Mouse (Mus musculus) neutrophil, adult 5-6 weeks (primary cell): ENCODE measurements around the gene Scap. TPM values are rescaled to one million over a fixed set of nuclear protein-coding genes. Genes with fewer than 3 reads are reported as not detected.

Experiments
- ATAC-seq: fragments of 151-379, 151-347 bp; 2 replicates; pipeline ENCODE4 v1.8.0; 2017; ENCODE audit warnings: mild to moderate bottlenecking, moderate TSS enrichment; ENCODE audit not compliant: insufficient number of reproducible peaks, poor library complexity, low FRiP score, severe bottlenecking; ENCODE audit errors: extremely low read depth
- total RNA-seq: library from RNA; stranded (forward); fragments of 200-1000 nt; gene quantifications from 2 replicates; pipeline ENCODE4 v1.2.3, GENCODE M21; 2017

Gene Scap
- total RNA-seq, 1 experiment from 2014 or later, result 20.4 TPM

- no peak for ATAC-seq
Measured at GRCm38 (mm10) chr9:110431241-110431640, 98.2 kb downstream of the Scap start.

GRCm38 (mm10) chr9:110433045-110433444 lies 100.0 kb downstream of the Scap start:
- ATAC-seq, result no peak

Other genes with a start within 250 kb of the Scap start
- gene Smarcc1, start 215.6 kb upstream of the Scap start, total RNA-seq, result 33.5 and 35.1 TPM in 2 replicates
- 45.9 and 54.4 TPM in 2 replicates for gene Dhx30, start 215.5 kb upstream of the Scap start, total RNA-seq
- gene Cspg5, start 89.5 kb upstream of the Scap start, total RNA-seq, result 0.61 and 0.70 TPM in 2 replicates
- 3.5 and 3.6 TPM in 2 replicates for gene Elp6, start 28.1 kb upstream of the Scap start, total RNA-seq
- 14.7 and 15.6 TPM in 2 replicates for gene Ptpn23, start 74.9 kb downstream of the Scap start, total RNA-seq
- gene Ngp, start 86.5 kb downstream of the Scap start, total RNA-seq, result 17.9 and 25.6 TPM in 2 replicates
- 41.9 and 42.6 TPM in 2 replicates for gene Klhl18, start 143.4 kb downstream of the Scap start, total RNA-seq
- gene Kif9, start 143.7 kb downstream of the Scap start, total RNA-seq, result 5.1 and 5.4 TPM in 2 replicates
- gene Setd2, start 199.3 kb downstream of the Scap start, total RNA-seq, result 381 and 399 TPM in 2 replicates